Mouse (Mus musculus): ENCODE results near the gene Dnlz. TPM values are rescaled to one million over a fixed set of nuclear protein-coding genes. Genes with fewer than 3 reads are reported as not detected.

Gene Dnlz
- polyA plus RNA-seq, 1 experiment from 2014 or later: 24.7 TPM

DNA sequence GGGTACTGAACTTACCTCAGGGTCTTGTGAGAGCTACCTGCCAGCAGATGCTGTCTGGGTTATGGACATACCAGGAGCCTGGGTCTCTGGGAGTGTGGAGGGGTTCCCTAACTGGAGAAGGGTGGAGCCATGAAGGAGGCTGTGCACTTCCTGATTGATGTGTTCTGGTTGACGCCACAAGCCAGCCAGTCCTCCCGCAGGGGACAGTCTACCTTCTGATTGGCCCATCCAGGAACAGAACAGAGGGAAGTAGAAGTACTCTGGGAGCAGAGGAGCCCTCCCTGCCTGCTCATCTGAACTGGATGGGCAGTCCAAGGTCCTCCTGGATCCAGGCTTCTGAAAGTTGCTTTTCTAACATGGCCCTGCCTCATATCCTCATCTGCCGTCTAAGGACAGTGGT lies 8.9 kb upstream of the Dnlz start, which contains the start of gene Card9:
Gene Card9 (minus strand): TSS at position 147 of the 400 bp plus-strand sequence.
- Histone ChIP-seq H3K4me3 (ENCODE audit: low read length) (no peak within 1 kb of the TSS), H3K27ac (ENCODE audit: low read length) (no peak within 1 kb of the TSS), H3K9ac (ENCODE audit: low read length) (no peak within 1 kb of the TSS), H3K4me1 (replicated peaks; ENCODE audit: control insufficient read depth, insufficient read depth, low read length) (peaks cover 10% of the 10 kb centered on the region), H3K36me3 (ENCODE audit: control insufficient read depth, insufficient read depth, low read length) (no peaks in the 10 kb centered on the region; the same call in 1 of the 2 replicates), H3K27me3 (ENCODE audit: control insufficient read depth, insufficient read depth, low read depth, low read length) (no peaks in the 10 kb centered on the region), H3K4me2 (ENCODE audit: low read depth, low read length) (no peak within 1 kb of the TSS), H3K9me3 (ENCODE audit: control insufficient read depth, low read length) (no peaks in the 10 kb centered on the region)
- 34% methylated on average over 3 of the region's 3 CpGs for WGBS
- no peak for ATAC-seq (ENCODE audit: low read depth)

DNA sequence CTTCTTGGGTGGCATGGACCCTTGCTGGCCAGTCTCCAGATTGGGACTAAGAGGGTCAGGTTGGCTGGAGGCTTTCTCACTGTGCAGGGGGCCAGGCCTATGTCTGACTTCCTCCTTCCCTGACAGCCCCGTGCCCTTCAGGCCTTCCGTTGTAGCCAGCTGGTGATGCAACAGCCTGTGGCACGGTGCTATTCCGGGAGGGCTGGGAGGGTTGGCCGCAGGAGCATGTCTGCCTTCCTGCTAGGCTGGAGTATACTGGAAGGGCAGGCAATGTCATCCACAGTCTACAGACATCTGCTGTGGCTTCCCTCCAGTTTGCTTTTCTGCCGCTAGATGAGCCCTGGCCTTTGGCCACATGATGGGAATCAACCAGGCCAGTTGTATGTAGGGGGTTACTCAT lies 8.1 kb upstream of the Dnlz start:
- Histone ChIP-seq H3K27me3 (ENCODE audit: control insufficient read depth, insufficient read depth, low read depth, low read length) (no peaks in the 10 kb centered on the region), H3K4me3 (ENCODE audit: low read length) (no peak overlapping the region), H3K36me3 (ENCODE audit: control insufficient read depth, insufficient read depth, low read length) (no peaks in the 10 kb centered on the region; the same call in 1 of the 2 replicates), H3K4me2 (ENCODE audit: low read depth, low read length) (no peak overlapping the region), H3K9me3 (ENCODE audit: control insufficient read depth, low read length) (no peaks in the 10 kb centered on the region), H3K4me1 (replicated peaks; ENCODE audit: control insufficient read depth, insufficient read depth, low read length) (peaks cover 5% of the 10 kb centered on the region), H3K9ac (ENCODE audit: low read length) (no peak overlapping the region), H3K27ac (ENCODE audit: low read length) (no peak overlapping the region)
- ATAC-seq (ENCODE audit: low read depth): peak; percentile 39; the same call in 1 of the 2 replicates
- WGBS: 61% methylated on average over 6 of the region's 6 CpGs

DNA sequence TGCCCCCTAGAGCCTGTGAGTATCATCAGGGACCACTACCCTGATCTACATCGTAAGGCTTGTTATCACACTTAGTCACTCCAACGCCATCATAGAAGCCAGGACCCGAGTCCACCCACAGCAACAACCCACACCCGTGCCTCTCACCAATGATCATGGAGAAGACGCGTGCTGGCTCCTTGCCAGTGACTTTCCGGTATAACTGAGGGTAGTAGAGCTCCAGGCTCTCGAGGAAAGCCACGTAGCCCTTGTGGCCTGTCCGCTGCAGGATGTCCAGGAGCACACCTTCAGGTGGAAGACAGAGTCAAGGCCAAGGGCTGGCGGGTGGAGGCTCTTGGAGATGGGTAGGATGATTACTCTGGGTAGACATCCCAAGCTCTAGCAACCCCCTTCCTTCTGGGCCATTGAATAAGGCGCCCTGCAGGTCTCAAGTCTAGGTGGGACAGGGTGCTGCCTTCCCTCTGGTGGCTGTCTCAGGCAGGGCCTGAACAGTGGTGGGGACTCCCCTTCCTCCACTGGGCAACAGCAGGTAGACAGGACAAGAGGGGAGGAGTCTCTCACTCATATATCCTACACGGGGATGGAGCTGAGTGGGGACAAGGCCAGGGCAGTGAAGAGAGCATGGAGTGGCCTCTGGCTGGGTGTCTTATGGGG lies 6.9 kb upstream of the Dnlz start:
- ATAC-seq (ENCODE audit: low read depth): no peak
- Histone ChIP-seq H3K4me3 (ENCODE audit: low read length) (no peak overlapping the region), H3K9ac (ENCODE audit: low read length) (no peak overlapping the region), H3K4me1 (replicated peaks; ENCODE audit: control insufficient read depth, insufficient read depth, low read length) (no peaks in the 10 kb centered on the region; the same call in 1 of the 2 replicates), H3K27me3 (ENCODE audit: control insufficient read depth, insufficient read depth, low read depth, low read length) (no peaks in the 10 kb centered on the region), H3K4me2 (ENCODE audit: low read depth, low read length) (no peak overlapping the region), H3K9me3 (ENCODE audit: control insufficient read depth, low read length) (no peaks in the 10 kb centered on the region), H3K27ac (ENCODE audit: low read length) (no peak overlapping the region), H3K36me3 (ENCODE audit: control insufficient read depth, insufficient read depth, low read length) (no peaks in the 10 kb centered on the region)
- 75% methylated on average over 13 of the region's 13 CpGs for WGBS

DNA sequence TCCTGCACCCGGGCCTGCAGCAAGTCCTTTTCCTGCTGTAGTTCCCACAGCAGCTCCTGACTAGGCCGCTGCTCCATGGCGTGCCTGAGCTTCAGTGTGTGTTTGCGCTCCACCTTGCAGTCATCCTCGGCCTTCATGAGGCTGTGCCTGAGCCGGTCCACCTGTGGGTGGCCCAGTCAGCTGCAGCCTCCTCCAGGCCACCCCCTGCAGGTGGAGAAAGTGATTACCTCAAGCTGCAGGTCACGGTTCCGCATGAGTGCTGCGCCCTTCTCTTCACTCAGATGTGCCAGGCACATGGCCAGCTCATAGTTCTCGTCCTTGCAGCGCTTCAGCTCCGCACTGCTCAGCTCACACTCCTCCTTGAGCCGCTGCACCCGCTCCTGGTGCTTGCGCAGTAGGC lies 5.6 kb upstream of the Dnlz start:
- no peak for ATAC-seq (ENCODE audit: low read depth)
- H3K36me3 ChIP-seq (ENCODE audit: control insufficient read depth, insufficient read depth, low read length): no peaks in the 10 kb centered on the region
- no peak overlapping the region for H3K27ac ChIP-seq (ENCODE audit: low read length)
- H3K4me3 ChIP-seq (ENCODE audit: low read length): no peak overlapping the region
- H3K4me1 ChIP-seq (replicated peaks; ENCODE audit: control insufficient read depth, insufficient read depth, low read length): peaks cover 5% of the 10 kb centered on the region
- no peak overlapping the region for H3K9ac ChIP-seq (ENCODE audit: low read length)
- H3K9me3 ChIP-seq (ENCODE audit: control insufficient read depth, low read length): no peaks in the 10 kb centered on the region
- H3K4me2 ChIP-seq (ENCODE audit: low read depth, low read length): no peak overlapping the region
- H3K27me3 ChIP-seq (ENCODE audit: control insufficient read depth, insufficient read depth, low read depth, low read length): no peaks in the 10 kb centered on the region
- 42% methylated on average over 15 of the region's 15 CpGs for WGBS

GRCm38 (mm10) chr2:26356678-26357077 lies 4.8 kb upstream of the Dnlz start:
- no peak overlapping the region for H3K27ac ChIP-seq (ENCODE audit: low read length)
- H3K9me3 ChIP-seq (ENCODE audit: control insufficient read depth, low read length): no peaks in the 10 kb centered on the region
- H3K27me3 ChIP-seq (ENCODE audit: control insufficient read depth, insufficient read depth, low read depth, low read length): no peaks in the 10 kb centered on the region
- WGBS: 55% methylated on average over 7 of the region's 7 CpGs
- peak; percentile 19 for ATAC-seq (ENCODE audit: low read depth)
- no peaks in the 10 kb centered on the region for H3K36me3 ChIP-seq (ENCODE audit: control insufficient read depth, insufficient read depth, low read length)
- peak overlapping the region; percentile 19; the same call in 1 of the 2 replicates for H3K4me2 ChIP-seq (ENCODE audit: low read depth, low read length)
- no peak overlapping the region for H3K9ac ChIP-seq (ENCODE audit: low read length)
- no peak overlapping the region; the same call in 1 of the 2 replicates for H3K4me3 ChIP-seq (ENCODE audit: low read length)
- H3K4me1 ChIP-seq (replicated peaks; ENCODE audit: control insufficient read depth, insufficient read depth, low read length): peaks cover 6% of the 10 kb centered on the region

GRCm38 (mm10) chr2:26356231-26356630 lies 4.3 kb upstream of the Dnlz start:
- peak overlapping the region; percentile 19; the same call in 1 of the 2 replicates for H3K4me2 ChIP-seq (ENCODE audit: low read depth, low read length)
- no peaks in the 10 kb centered on the region for H3K36me3 ChIP-seq (ENCODE audit: control insufficient read depth, insufficient read depth, low read length)
- H3K9ac ChIP-seq (ENCODE audit: low read length): no peak overlapping the region
- H3K4me3 ChIP-seq (ENCODE audit: low read length): no peak overlapping the region; the same call in 1 of the 2 replicates
- H3K27ac ChIP-seq (ENCODE audit: low read length): no peak overlapping the region
- no peaks in the 10 kb centered on the region for H3K27me3 ChIP-seq (ENCODE audit: control insufficient read depth, insufficient read depth, low read depth, low read length)
- no peaks in the 10 kb centered on the region for H3K9me3 ChIP-seq (ENCODE audit: control insufficient read depth, low read length)
- no peak for ATAC-seq (ENCODE audit: low read depth)
- peaks cover 7% of the 10 kb centered on the region for H3K4me1 ChIP-seq (replicated peaks; ENCODE audit: control insufficient read depth, insufficient read depth, low read length)
- 65% methylated on average over 4 of the region's 4 CpGs for WGBS

DNA sequence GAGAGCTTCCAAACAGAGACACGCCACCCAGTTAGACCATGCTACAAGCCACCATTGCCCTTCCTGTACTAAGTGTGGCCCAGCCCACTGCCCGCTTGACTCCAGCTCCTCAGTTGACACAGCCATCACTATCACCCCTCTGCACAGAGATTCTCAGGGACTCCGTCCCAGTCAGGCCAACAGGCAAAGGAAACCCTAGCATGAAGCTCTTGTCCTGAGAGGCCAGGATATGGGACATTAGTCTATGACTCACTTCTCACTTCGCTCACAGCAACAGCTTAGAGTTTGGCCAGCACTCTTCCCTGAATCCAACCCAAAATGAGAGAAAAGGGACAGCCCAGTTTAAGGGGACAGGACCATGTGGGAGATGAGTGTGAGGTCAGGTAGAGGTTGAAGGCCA lies 2.5 kb upstream of the Dnlz start:
- Histone ChIP-seq H3K36me3 (ENCODE audit: control insufficient read depth, insufficient read depth, low read length) (0 out of 2 replicates have a peak, but pooled peaks cover under 1% of the 10 kb centered on the region), H3K4me2 (ENCODE audit: low read depth, low read length) (no peak overlapping the region), H3K4me3 (ENCODE audit: low read length) (no peak overlapping the region), H3K4me1 (replicated peaks; ENCODE audit: control insufficient read depth, insufficient read depth, low read length) (peaks cover 13% of the 10 kb centered on the region), H3K9me3 (ENCODE audit: control insufficient read depth, low read length) (no peaks in the 10 kb centered on the region), H3K27ac (ENCODE audit: low read length) (no peak overlapping the region), H3K9ac (ENCODE audit: low read length) (no peak overlapping the region), H3K27me3 (ENCODE audit: control insufficient read depth, insufficient read depth, low read depth, low read length) (no peaks in the 10 kb centered on the region)
- WGBS: 86% methylated on average over 4 of the region's 4 CpGs
- no peak for ATAC-seq (ENCODE audit: low read depth)

GRCm38 (mm10) chr2:26353066-26353980 lies 1.4 kb upstream of the Dnlz start:
- Histone ChIP-seq H3K4me2 (ENCODE audit: low read depth, low read length) (peak overlapping the region; percentile 98; the same call in 1 of the 2 replicates), H3K4me1 (replicated peaks; ENCODE audit: control insufficient read depth, insufficient read depth, low read length) (peaks cover 22% of the 10 kb centered on the region), H3K27ac (ENCODE audit: low read length) (no peak overlapping the region), H3K27me3 (ENCODE audit: control insufficient read depth, insufficient read depth, low read depth, low read length) (no peaks in the 10 kb centered on the region), H3K36me3 (ENCODE audit: control insufficient read depth, insufficient read depth, low read length) (peaks cover 5% of the 10 kb centered on the region; the same call in 1 of the 2 replicates), H3K9ac (ENCODE audit: low read length) (peak overlapping the region; percentile 88; the same call in 1 of the 2 replicates), H3K9me3 (ENCODE audit: control insufficient read depth, low read length) (no peaks in the 10 kb centered on the region), H3K4me3 (ENCODE audit: low read length) (peak overlapping the region; percentile 90)
- no peak for ATAC-seq (ENCODE audit: low read depth)
- WGBS: 83% methylated on average over 11 of the region's 11 CpGs
